Mouse (Mus musculus): ENCODE measurements around the gene Ssbp3. TPM values are rescaled to one million over a fixed set of nuclear protein-coding genes. Genes with fewer than 3 reads are reported as not detected.

Ssbp3 gene
- total RNA-seq, 1 experiment = 42.6 TPM

GRCm38 (mm10) chr4:106935583-106935935, 25.1 kb downstream of the Ssbp3 start:
- peaks cover 13 to 51% of the 10 kb centered on the region in 2 experiments for H3K4me1 ChIP-seq (ENCODE audit: control insufficient read depth in 2 of 2, insufficient read depth in 2 of 2, low read length in 2 of 2, poor library complexity in 1 of 2)
- no peaks in the 10 kb centered on the region for H3K9me3 ChIP-seq (ENCODE audit: control insufficient read depth, insufficient read depth, low read depth, low read length)
- no peak for DNase-seq (ENCODE audit: low read depth, low spot score)
- TF ChIP-seq MAFK (IDR thresholded peaks at IDR 0.05; ENCODE audit: insufficient read depth, low read depth, low read length) (no peak), CHD2 (IDR thresholded peaks at IDR 0.05; ENCODE audit: low read depth, low read length) (no peak), ZNF384 (IDR thresholded peaks at IDR 0.05; ENCODE audit: low read depth, low read length) (no peak), HCFC1 (IDR thresholded peaks at IDR 0.05; ENCODE audit: borderline replicate concordance, insufficient read depth, low read length) (no peak), ZC3H11A (IDR thresholded peaks at IDR 0.05; ENCODE audit: borderline replicate concordance, low read depth, low read length) (no peak)
- in situ Hi-C loops (cut with MboI; ENCODE audit: low sequenced_read_pairs in 2 of 2, unreplicated experiment in 2 of 2) = no loop called here
- peaks cover 16% of the 10 kb centered on the region; the same call in 1 of the 2 replicates for H3K36me3 ChIP-seq (ENCODE audit: control insufficient read depth, insufficient read depth, low read length, poor library complexity, severe bottlenecking)
- no peak overlapping the region for H3K27ac ChIP-seq (ENCODE audit: insufficient read depth, low read depth, low read length, poor library complexity, severe bottlenecking)
- H3K9ac ChIP-seq (ENCODE audit: insufficient read depth, low read depth, low read length, poor library complexity, severe bottlenecking) = peak overlapping the region; percentile 14; the same call in 1 of the 2 replicates
- no peak overlapping the region for H3K4me3 ChIP-seq (ENCODE audit: insufficient read depth in 1 of 2, low read depth in 1 of 2, low read length in 2 of 2, poor library complexity in 1 of 2, severe bottlenecking in 1 of 2)

- in situ Hi-C loops (cut with MboI; ENCODE audit: low sequenced_read_pairs in 2 of 2, unreplicated experiment in 2 of 2) = no loop called here
- H3K4me3 ChIP-seq (ENCODE audit: insufficient read depth in 1 of 2, low read depth in 1 of 2, low read length in 2 of 2, poor library complexity in 1 of 2, severe bottlenecking in 1 of 2) = no peak overlapping the region
- no peak for DNase-seq (ENCODE audit: low read depth, low spot score)
- H3K4me1 ChIP-seq (ENCODE audit: control insufficient read depth in 2 of 2, insufficient read depth in 2 of 2, low read length in 2 of 2, poor library complexity in 1 of 2) = peaks cover 12 to 55% of the 10 kb centered on the region in 2 experiments
- TF ChIP-seq HCFC1 (IDR thresholded peaks at IDR 0.05; ENCODE audit: borderline replicate concordance, insufficient read depth, low read length) (no peak), ZC3H11A (IDR thresholded peaks at IDR 0.05; ENCODE audit: borderline replicate concordance, low read depth, low read length) (no peak), MAFK (IDR thresholded peaks at IDR 0.05; ENCODE audit: insufficient read depth, low read depth, low read length) (no peak), ZNF384 (IDR thresholded peaks at IDR 0.05; ENCODE audit: low read depth, low read length) (no peak), CHD2 (IDR thresholded peaks at IDR 0.05; ENCODE audit: low read depth, low read length) (no peak)
- H3K27ac ChIP-seq (ENCODE audit: insufficient read depth, low read depth, low read length, poor library complexity, severe bottlenecking) = no peak overlapping the region
- peaks cover 19% of the 10 kb centered on the region; the same call in 1 of the 2 replicates for H3K36me3 ChIP-seq (ENCODE audit: control insufficient read depth, insufficient read depth, low read length, poor library complexity, severe bottlenecking)
- peak overlapping the region; percentile 14; the same call in 1 of the 2 replicates for H3K9ac ChIP-seq (ENCODE audit: insufficient read depth, low read depth, low read length, poor library complexity, severe bottlenecking)
- no peaks in the 10 kb centered on the region for H3K9me3 ChIP-seq (ENCODE audit: control insufficient read depth, insufficient read depth, low read depth, low read length)
These were observed 25.5 kb downstream of the Ssbp3 start for GRCm38 (mm10) chr4:106936041-106936440.

- H3K9me3 ChIP-seq (ENCODE audit: control insufficient read depth, insufficient read depth, low read depth, low read length) = no peaks in the 10 kb centered on the region
- in situ Hi-C loops (cut with MboI; ENCODE audit: low sequenced_read_pairs in 2 of 2, unreplicated experiment in 2 of 2) = no loop called here
- H3K4me1 ChIP-seq (ENCODE audit: control insufficient read depth in 2 of 2, insufficient read depth in 2 of 2, low read length in 2 of 2, poor library complexity in 1 of 2) = peaks cover 12 to 61% of the 10 kb centered on the region in 2 experiments
- DNase-seq (ENCODE audit: low read depth, low spot score) = no peak
- no peak overlapping the region for H3K9ac ChIP-seq (ENCODE audit: insufficient read depth, low read depth, low read length, poor library complexity, severe bottlenecking)
- TF ChIP-seq MAFK (IDR thresholded peaks at IDR 0.05; ENCODE audit: insufficient read depth, low read depth, low read length) = no peak
- TF ChIP-seq HCFC1 (IDR thresholded peaks at IDR 0.05; ENCODE audit: borderline replicate concordance, insufficient read depth, low read length) = no peak
- no peak for TF ChIP-seq CHD2 (IDR thresholded peaks at IDR 0.05; ENCODE audit: low read depth, low read length)
- no peak for TF ChIP-seq ZC3H11A (IDR thresholded peaks at IDR 0.05; ENCODE audit: borderline replicate concordance, low read depth, low read length)
- H3K36me3 ChIP-seq (ENCODE audit: control insufficient read depth, insufficient read depth, low read length, poor library complexity, severe bottlenecking) = peaks cover 19% of the 10 kb centered on the region; the same call in 1 of the 2 replicates
- H3K4me3 ChIP-seq (ENCODE audit: insufficient read depth in 1 of 2, low read depth in 1 of 2, low read length in 2 of 2, poor library complexity in 1 of 2, severe bottlenecking in 1 of 2) = no peak overlapping the region
- no peak overlapping the region for H3K27ac ChIP-seq (ENCODE audit: insufficient read depth, low read depth, low read length, poor library complexity, severe bottlenecking)
These were observed 26.2 kb downstream of the Ssbp3 start for GRCm38 (mm10) chr4:106936741-106937140.

- Histone ChIP-seq H3K4me1 (ENCODE audit: control insufficient read depth in 2 of 2, insufficient read depth in 2 of 2, low read length in 2 of 2, poor library complexity in 1 of 2) (peaks cover 16 to 72% of the 10 kb centered on the region in 2 experiments), H3K27ac (ENCODE audit: insufficient read depth, low read depth, low read length, poor library complexity, severe bottlenecking) (no peak overlapping the region; the same call in 1 of the 2 replicates), H3K9ac (ENCODE audit: insufficient read depth, low read depth, low read length, poor library complexity, severe bottlenecking) (peak overlapping the region; percentile 12; the same call in 1 of the 2 replicates), H3K36me3 (ENCODE audit: control insufficient read depth, insufficient read depth, low read length, poor library complexity, severe bottlenecking) (peaks cover 9% of the 10 kb centered on the region; the same call in 1 of the 2 replicates), H3K4me3 (ENCODE audit: insufficient read depth in 1 of 2, low read depth in 1 of 2, low read length in 2 of 2, poor library complexity in 1 of 2, severe bottlenecking in 1 of 2) (no peak overlapping the region), H3K9me3 (ENCODE audit: control insufficient read depth, insufficient read depth, low read depth, low read length) (no peaks in the 10 kb centered on the region)
- in situ Hi-C loops (cut with MboI; ENCODE audit: low sequenced_read_pairs in 2 of 2, unreplicated experiment in 2 of 2) = no loop called here
- no peak for TF ChIP-seq ZC3H11A (IDR thresholded peaks at IDR 0.05; ENCODE audit: borderline replicate concordance, low read depth, low read length)
- no peak for TF ChIP-seq ZNF384 (IDR thresholded peaks at IDR 0.05; ENCODE audit: low read depth, low read length)
- TF ChIP-seq MAFK (IDR thresholded peaks at IDR 0.05; ENCODE audit: insufficient read depth, low read depth, low read length) = no peak
- no peak for TF ChIP-seq HCFC1 (IDR thresholded peaks at IDR 0.05; ENCODE audit: borderline replicate concordance, insufficient read depth, low read length)
- TF ChIP-seq CHD2 (IDR thresholded peaks at IDR 0.05; ENCODE audit: low read depth, low read length) = no peak
- no peak for DNase-seq (ENCODE audit: low read depth, low spot score)
These were observed 28.2 kb downstream of the Ssbp3 start for GRCm38 (mm10) chr4:106938506-106939222.

Measured in ES-E14 (cell line).